Mouse (Mus musculus) kidney, adult 2 months (tissue): ENCODE measurements at regions not wholly inside any gene's neighbourhood (a gene's known extent, or its start where the extent isn't known, plus 50 kb on each side); places are given as distances from the start of the nearest gene placed in this dataset.

Source experiments
- DNase-seq: peaks from one replicate; pipeline ENCODE4 v3.0.0; 2021
- H3K27ac ChIP-seq: fragments of 200-500 bp; 2 replicates; pipeline ENCODE4 v1.5.1; 2012; ENCODE audit warnings: low read depth, low read length, control low read depth, inconsistent platforms; ENCODE audit not compliant: insufficient read depth
- H3K27me3 ChIP-seq: fragments of 200-500 bp; replicated peaks from 2 replicates; pipeline ENCODE4 v1.6.1; 2012; ENCODE audit warnings: mild to moderate bottlenecking, moderate library complexity, low read length, inconsistent platforms; ENCODE audit not compliant: control insufficient read depth, insufficient read depth
- H3K36me3 ChIP-seq: fragments of 200-500 bp; 2 replicates; pipeline ENCODE4 v1.6.1; 2012; ENCODE audit warnings: mild to moderate bottlenecking, moderate library complexity, low read length, inconsistent platforms; ENCODE audit not compliant: control insufficient read depth, insufficient read depth
- H3K4me1 ChIP-seq: fragments of 200-500 bp; 2 replicates; pipeline ENCODE4 v1.6.1; 2011; ENCODE audit warnings: low read length; ENCODE audit not compliant: control insufficient read depth, insufficient read depth
- H3K4me3 ChIP-seq: fragments of 200-500 bp; 2 replicates; pipeline ENCODE4 v1.5.1; 2011; ENCODE audit warnings: mild to moderate bottlenecking, low read depth, low read length, control low read depth; ENCODE audit not compliant: insufficient read depth
- CTCF ChIP-seq: fragments of 200-500 bp; conservative IDR thresholded peaks from 2 replicates; pipeline ENCODE4 v1.5.1; 2011; ENCODE audit warnings: low read depth, mild to moderate bottlenecking, control low read depth, low read length, moderate library complexity, mixed read lengths; ENCODE audit not compliant: insufficient read depth, insufficient read length
- POLR2A ChIP-seq: fragments of 200-500 bp; IDR thresholded peaks from one replicate; pipeline ENCODE4 v1.6.1; 2011; ENCODE audit warnings: low read depth, low read length, control low read depth
- WGBS: fragments of 180-500 bp; shearing (Covaris S2); methylation state at CpG from one replicate; pipeline ENCODE4 v1.1.7; 2018; 5-methylcytosine and 5-hydroxymethylcytosine counted together

DNA sequence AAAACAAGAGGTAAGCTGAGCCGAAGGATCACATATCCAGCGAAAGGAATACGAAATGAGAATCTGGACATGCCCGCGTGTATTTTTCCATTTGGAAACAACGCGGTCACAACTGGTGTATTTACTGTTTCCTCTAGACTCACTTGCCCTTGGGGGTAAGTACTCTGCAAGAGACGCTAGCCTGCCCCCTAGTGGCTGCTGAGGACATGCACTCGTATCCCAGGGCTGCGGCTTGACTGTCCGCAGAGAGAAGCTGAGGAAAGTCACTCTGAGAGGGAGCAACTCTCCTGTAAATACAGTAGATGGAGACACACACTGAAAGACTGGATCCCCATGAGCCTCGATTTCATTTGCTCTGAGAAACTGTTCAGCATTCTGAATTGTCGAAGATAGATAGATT, 79.7 kb upstream of the Kif2a start:
- H3K4me1 ChIP-seq, result no peaks in the 10 kb centered on the region
- 10% methylated on average over 13 of the region's 13 CpGs for WGBS
- DNase-seq, result peak; percentile 82
- H3K36me3 ChIP-seq, result no peaks in the 10 kb centered on the region
- peak; percentile 92 for TF ChIP-seq CTCF
- no peak for TF ChIP-seq POLR2A
- H3K27ac ChIP-seq, result no peak overlapping the region
- peak overlapping the region; percentile 32; the same call in 1 of the 2 replicates for H3K4me3 ChIP-seq
- H3K27me3 ChIP-seq, result no peaks in the 10 kb centered on the region

DNA sequence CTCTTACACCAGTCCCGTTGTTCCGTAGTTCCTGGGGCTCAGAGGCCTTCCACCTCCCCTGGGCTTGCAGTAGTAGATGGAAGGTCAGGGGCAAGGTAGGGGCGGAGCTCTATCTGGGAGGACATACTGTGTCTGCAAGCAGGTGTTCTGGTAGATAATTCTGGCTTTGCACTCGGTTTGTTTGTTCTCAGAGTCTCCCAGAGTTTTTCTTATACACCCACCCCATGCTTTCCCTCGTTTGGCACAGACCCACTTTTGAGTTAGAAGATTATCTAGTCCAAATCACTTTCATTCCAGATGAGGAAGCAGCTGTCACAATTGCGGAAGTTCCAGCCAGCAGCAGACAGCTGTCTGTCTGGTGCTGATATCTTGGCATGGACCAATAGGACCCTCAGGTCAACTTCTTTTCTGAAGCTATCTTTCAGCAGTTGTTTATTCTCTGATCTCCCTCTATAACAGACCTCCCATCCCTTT, 79.0 kb upstream of the Kif2a start:
- TF ChIP-seq CTCF (no peak), POLR2A (no peak)
- Histone ChIP-seq H3K4me3 (no peak overlapping the region), H3K27ac (no peak overlapping the region), H3K36me3 (no peaks in the 10 kb centered on the region), H3K27me3 (no peaks in the 10 kb centered on the region), H3K4me1 (no peaks in the 10 kb centered on the region)
- DNase-seq, result no peak
- 63% methylated on average over 6 of the region's 6 CpGs for WGBS

DNA sequence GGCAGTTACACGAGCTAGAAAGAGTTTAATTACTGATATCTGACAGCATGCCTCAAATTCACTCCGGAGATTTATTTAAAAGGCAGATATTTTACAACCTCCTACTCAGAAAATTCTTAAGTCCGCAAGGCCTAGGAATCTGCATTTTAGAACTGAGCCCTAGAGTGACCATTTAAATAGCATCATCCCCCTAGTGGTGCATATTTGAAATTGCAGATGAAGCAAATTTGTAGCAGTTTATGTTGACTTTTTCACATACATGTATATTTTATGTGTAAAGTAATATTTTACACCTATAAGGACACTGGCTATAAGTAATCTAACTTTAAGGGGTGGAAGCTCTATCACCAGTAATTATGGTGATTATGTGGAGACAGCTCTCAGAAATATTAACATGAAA, 78.2 kb upstream of the Kif2a start:
- TF ChIP-seq CTCF, result no peak
- TF ChIP-seq POLR2A, result no peak
- H3K4me3 ChIP-seq, result no peak overlapping the region
- no peak overlapping the region for H3K27ac ChIP-seq
- H3K27me3 ChIP-seq, result no peaks in the 10 kb centered on the region
- H3K36me3 ChIP-seq, result no peaks in the 10 kb centered on the region
- 80% methylated on average over 3 of the region's 3 CpGs for WGBS
- no peaks in the 10 kb centered on the region for H3K4me1 ChIP-seq
- DNase-seq, result no peak

- Histone ChIP-seq H3K4me1 (no peaks in the 10 kb centered on the region), H3K27ac (no peak overlapping the region), H3K36me3 (no peaks in the 10 kb centered on the region), H3K4me3 (no peak overlapping the region), H3K27me3 (no peaks in the 10 kb centered on the region)
- TF ChIP-seq POLR2A (no peak), CTCF (no peak)
- no peak for DNase-seq
- 91% methylated on average over 4 of the region's 4 CpGs for WGBS
Observed at GRCm38 (mm10) chr13:107097005-107097404, 75.1 kb upstream of the Kif2a start.

- no peak overlapping the region for H3K4me3 ChIP-seq
- H3K27me3 ChIP-seq, result no peaks in the 10 kb centered on the region
- no peak overlapping the region for H3K27ac ChIP-seq
- no peak for DNase-seq
- no peaks in the 10 kb centered on the region for H3K4me1 ChIP-seq
- 44% methylated on average over 11 of the region's 11 CpGs for WGBS
- TF ChIP-seq POLR2A, result no peak
- TF ChIP-seq CTCF, result no peak
- H3K36me3 ChIP-seq, result no peaks in the 10 kb centered on the region
Observed at GRCm38 (mm10) chr13:107094976-107095716, 73.2 kb upstream of the Kif2a start.

DNA sequence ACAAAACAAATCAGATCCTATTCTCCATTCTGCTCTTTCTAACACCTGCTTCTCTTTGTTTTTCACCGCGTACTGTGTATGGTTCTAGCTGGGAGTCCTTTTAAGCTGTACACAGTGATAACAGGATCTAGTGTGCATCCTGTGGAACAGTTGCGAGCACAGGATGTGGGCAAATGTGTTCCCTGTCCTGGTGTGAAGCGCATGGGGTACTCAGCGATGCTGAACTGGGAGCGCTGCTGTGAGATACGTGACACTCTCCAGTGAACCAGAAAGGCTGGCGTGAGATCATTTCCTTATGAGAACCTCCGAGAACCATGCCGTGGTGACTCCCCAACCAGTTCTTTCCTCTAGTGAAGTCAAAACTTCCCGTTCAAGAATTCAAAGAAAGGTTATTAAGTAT, 72.6 kb upstream of the Kif2a start:
- WGBS, result 29% methylated on average over 11 of the region's 11 CpGs
- Histone ChIP-seq H3K4me1 (no peaks in the 10 kb centered on the region), H3K4me3 (no peak overlapping the region), H3K36me3 (no peaks in the 10 kb centered on the region), H3K27ac (no peak overlapping the region), H3K27me3 (no peaks in the 10 kb centered on the region)
- no peak for DNase-seq
- TF ChIP-seq CTCF, result no peak
- no peak for TF ChIP-seq POLR2A

DNA sequence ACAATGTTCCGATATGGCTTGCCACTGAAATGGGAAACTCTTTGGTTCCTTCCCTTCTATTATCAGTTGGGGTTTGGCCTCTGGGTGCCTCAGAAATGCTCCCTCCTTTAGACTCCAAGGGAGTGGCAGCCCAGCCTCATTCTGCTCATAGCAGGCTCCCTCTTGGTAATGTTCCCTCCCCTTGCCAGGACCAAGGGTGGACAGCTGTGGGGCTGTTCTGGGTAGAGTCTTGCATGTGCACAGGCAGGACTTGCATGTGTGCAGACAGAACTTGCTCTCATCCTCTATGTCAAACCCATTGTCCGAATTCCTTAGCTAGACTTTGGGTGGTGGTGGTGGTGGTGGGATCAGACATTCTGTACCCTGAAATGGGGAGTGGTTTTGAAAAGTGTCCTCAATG, 71.8 kb upstream of the Kif2a start:
- H3K27ac ChIP-seq, result no peak overlapping the region
- TF ChIP-seq POLR2A (no peak), CTCF (no peak)
- H3K4me3 ChIP-seq, result no peak overlapping the region
- no peak for DNase-seq
- H3K27me3 ChIP-seq, result no peaks in the 10 kb centered on the region
- 98% methylated on average over 2 of the region's 2 CpGs for WGBS
- H3K36me3 ChIP-seq, result no peaks in the 10 kb centered on the region
- H3K4me1 ChIP-seq, result no peaks in the 10 kb centered on the region
